Mouse (Mus musculus) heart, postnatal 0 days (tissue): ENCODE measurements around the gene A930002H24Rik. TPM values are rescaled to one million over a fixed set of nuclear protein-coding genes. Genes with fewer than 3 reads are reported as not detected.
"Not testable (repeated sequence)": the region's sequence is repeated elsewhere in the genome, so short reads cannot be mapped to it uniquely, and the experiment has no call there.

ENCODE experiments used
- ATAC-seq: fragments of 200-750 bp; cut with Nextera tagmentation; 2 replicates; pipeline ENCODE4 v1.8.0; 2017; ENCODE audit warnings: low read depth, moderate number of reproducible peaks, moderate library complexity; ENCODE audit not compliant: insufficient read depth
- DNase-seq: peaks from one replicate; pipeline ENCODE4 v3.0.0-alpha.2; 2016; ENCODE audit warnings: low spot score
- H3K27ac ChIP-seq: fragments of 300-500 bp; sonication (generic); 2 replicates; pipeline ENCODE4 v1.5.1; 2014; ENCODE audit warnings: low read depth, mild to moderate bottlenecking
- H3K27me3 ChIP-seq: fragments of 300-500 bp; sonication (generic); 2 replicates; pipeline ENCODE4 v1.6.1; 2014; ENCODE audit warnings: low read length, mixed read lengths; ENCODE audit not compliant: control insufficient read depth, insufficient read depth
- H3K36me3 ChIP-seq: fragments of 300-500 bp; sonication (generic); replicated peaks from 2 replicates; pipeline ENCODE4 v1.6.1; 2014; ENCODE audit warnings: low read length, mixed read lengths; ENCODE audit not compliant: control insufficient read depth, insufficient read depth
- H3K4me1 ChIP-seq: fragments of 300-500 bp; sonication (generic); 2 replicates; pipeline ENCODE4 v1.6.1; 2014; ENCODE audit warnings: antibody characterized with exemption; ENCODE audit not compliant: control insufficient read depth, insufficient read depth
- H3K4me2 ChIP-seq: fragments of 300-500 bp; sonication (generic); 2 replicates; pipeline ENCODE4 v1.6.1; 2014; ENCODE audit warnings: low read depth, mild to moderate bottlenecking, low read length, moderate library complexity
- H3K4me3 ChIP-seq: fragments of 300-500 bp; sonication (generic); 2 replicates; pipeline ENCODE4 v1.5.1; 2014; ENCODE audit warnings: low read depth, low read length
- H3K9ac ChIP-seq: fragments of 300-500 bp; sonication (generic); replicated peaks from 2 replicates; pipeline ENCODE4 v1.6.1; 2014; ENCODE audit warnings: low read depth, low read length, mixed read lengths
- H3K9me3 ChIP-seq: fragments of 300-500 bp; sonication (generic); replicated peaks from 2 replicates; pipeline ENCODE4 v1.6.1; 2016; ENCODE audit warnings: low read length; ENCODE audit not compliant: control insufficient read depth
- CTCF ChIP-seq: IDR thresholded peaks from 2 replicates; pipeline ENCODE4 v1.5.1; 2016; ENCODE audit warnings: antibody characterized with exemption, control low read depth, low read depth
- EP300 ChIP-seq: IDR thresholded peaks from 2 replicates; pipeline ENCODE4 v1.6.1; 2016; ENCODE audit warnings: antibody characterized with exemption, low read depth
- WGBS: fragments of 180-500 bp; shearing (Covaris S2); extraction: QIAGEN DNeasy Blood & Tissue Kit; methylation state at CpG from one replicate; pipeline ENCODE4 v1.1.7; 2014; 5-methylcytosine and 5-hydroxymethylcytosine counted together
- polyA plus RNA-seq: library from polyadenylated mRNA; unstranded; fragments of >200 nt; fragmentation: Nextera tagmentation; extraction: Ambion mirVana; gene quantifications from 2 replicates; pipeline ENCODE4 v1.2.1, GENCODE M21; 2015
- total RNA-seq: library from RNA; depleted of rRNA; stranded (reverse); fragments of >200 nt; gene quantifications from 2 replicates; pipeline ENCODE4 v1.2.3, GENCODE M21; 2014; ENCODE audit warnings: low replicate concordance

A930002H24Rik gene
- total and polyA plus RNA-seq, 2 experiments from 2014 or later = 3.1 to 21.1 TPM

- no peak overlapping the region for H3K4me2 ChIP-seq
- no peaks in the 10 kb centered on the region for H3K4me1 ChIP-seq
- 34% methylated on average over 4 of the region's 4 CpGs for WGBS
- no peaks in the 10 kb centered on the region for H3K36me3 ChIP-seq
- no peaks in the 10 kb centered on the region for H3K9me3 ChIP-seq
- H3K27ac ChIP-seq = no peak overlapping the region
- no peak overlapping the region for H3K9ac ChIP-seq
- ATAC-seq (no peak), DNase-seq (no peak)
- H3K4me3 ChIP-seq = no peak overlapping the region
- H3K27me3 ChIP-seq = no peaks in the 10 kb centered on the region
- no peak for TF ChIP-seq CTCF
- TF ChIP-seq EP300 = no peak
Measured at GRCm38 (mm10) chr17:63860988-63861387, 2.6 kb downstream of the A930002H24Rik start.

GRCm38 (mm10) chr17:63857023-63857544, 6.5 kb downstream of the A930002H24Rik start:
- Histone ChIP-seq H3K4me1 (no peaks in the 10 kb centered on the region; the same call in 1 of the 2 replicates), H3K27me3 (no peaks in the 10 kb centered on the region), H3K4me2 (no peak overlapping the region), H3K9me3 (no peaks in the 10 kb centered on the region), H3K4me3 (no peak overlapping the region), H3K9ac (no peak overlapping the region), H3K36me3 (no peaks in the 10 kb centered on the region), H3K27ac (no peak overlapping the region)
- no peak for ATAC-seq
- TF ChIP-seq CTCF = no peak
- no peak for TF ChIP-seq EP300
- no peak for DNase-seq
- WGBS = 83% methylated on average over 7 of the region's 7 CpGs

- Histone ChIP-seq H3K27ac (no peak overlapping the region), H3K9me3 (no peaks in the 10 kb centered on the region), H3K27me3 (no peaks in the 10 kb centered on the region), H3K4me1 (no peaks in the 10 kb centered on the region; the same call in 1 of the 2 replicates), H3K4me2 (peak overlapping the region; percentile 70; the same call in 1 of the 2 replicates), H3K36me3 (no peaks in the 10 kb centered on the region), H3K4me3 (peak overlapping the region; percentile 73; the same call in 1 of the 2 replicates), H3K9ac (no peak overlapping the region)
- ATAC-seq = no peak
- TF ChIP-seq EP300 (no peak), CTCF (no peak)
- no peak for DNase-seq
- WGBS = 88% methylated on average over 9 of the region's 9 CpGs
Measured at GRCm38 (mm10) chr17:63850016-63850415, 13.6 kb downstream of the A930002H24Rik start.

- DNase-seq (peak; percentile 76), ATAC-seq (peak; percentile 100)
- Histone ChIP-seq H3K4me1 (no peaks in the 10 kb centered on the region; the same call in 1 of the 2 replicates), H3K4me2 (peak overlapping the region; percentile 70), H3K9me3 (no peaks in the 10 kb centered on the region), H3K27ac (peak overlapping the region; percentile 52; the same call in 1 of the 2 replicates), H3K4me3 (peak overlapping the region; percentile 73), H3K36me3 (no peaks in the 10 kb centered on the region), H3K27me3 (no peaks in the 10 kb centered on the region), H3K9ac (peak overlapping the region; percentile 62)
- no peak for TF ChIP-seq EP300
- no peak for TF ChIP-seq CTCF
- under 1% methylated on average over 22 of the region's 22 CpGs for WGBS
Measured at GRCm38 (mm10) chr17:63849566-63849965, 14.0 kb downstream of the A930002H24Rik start.

- no peaks in the 10 kb centered on the region for H3K36me3 ChIP-seq
- peak overlapping the region; percentile 62 for H3K9ac ChIP-seq
- H3K9me3 ChIP-seq = no peaks in the 10 kb centered on the region
- TF ChIP-seq CTCF (no peak), EP300 (no peak)
- H3K4me1 ChIP-seq = no peaks in the 10 kb centered on the region
- ATAC-seq (no peak; the same call in 1 of the 2 replicates), DNase-seq (no peak)
- peak overlapping the region; percentile 52; the same call in 1 of the 2 replicates for H3K27ac ChIP-seq
- peak overlapping the region; percentile 73 for H3K4me3 ChIP-seq
- WGBS = 4% methylated on average over 6 of the region's 6 CpGs
- no peaks in the 10 kb centered on the region for H3K27me3 ChIP-seq
- H3K4me2 ChIP-seq = peak overlapping the region; percentile 70
Measured at GRCm38 (mm10) chr17:63849151-63849550, 14.4 kb downstream of the A930002H24Rik start.

- not testable (repeated sequence) for H3K27me3 ChIP-seq, H3K4me1 ChIP-seq, H3K9me3 ChIP-seq, DNase-seq, H3K36me3 ChIP-seq, ATAC-seq, H3K9ac ChIP-seq, H3K27ac ChIP-seq, H3K4me2 ChIP-seq, H3K4me3 ChIP-seq
- 86% methylated on average over 3 of the region's 3 CpGs for WGBS
Measured at GRCm38 (mm10) chr17:63845766-63846165, 17.8 kb downstream of the A930002H24Rik start.
